Mouse (Mus musculus) adrenal gland, adult (tissue): ENCODE measurements around the gene Ptprd.
A peak's percentile ranks its signal among the peaks of the same experiment; 100 is the strongest.

ENCODE experiments used
- DNase-seq, 2 experiments: peaks; one replicate each; pipeline ENCODE4 v3.0.0; 2022 to 2023; ENCODE audit warnings: low spot score in 1 of 2; ENCODE audit not compliant: inconsistent age in 2 of 2

The Ptprd gene

GRCm38 (mm10) chr4:78211529-78212494 is at the start of gene Ptprd:
Gene Ptprd (minus strand): TSS chr4:78211961.
- DNase-seq = peak; percentile 12 to 52

DNA sequence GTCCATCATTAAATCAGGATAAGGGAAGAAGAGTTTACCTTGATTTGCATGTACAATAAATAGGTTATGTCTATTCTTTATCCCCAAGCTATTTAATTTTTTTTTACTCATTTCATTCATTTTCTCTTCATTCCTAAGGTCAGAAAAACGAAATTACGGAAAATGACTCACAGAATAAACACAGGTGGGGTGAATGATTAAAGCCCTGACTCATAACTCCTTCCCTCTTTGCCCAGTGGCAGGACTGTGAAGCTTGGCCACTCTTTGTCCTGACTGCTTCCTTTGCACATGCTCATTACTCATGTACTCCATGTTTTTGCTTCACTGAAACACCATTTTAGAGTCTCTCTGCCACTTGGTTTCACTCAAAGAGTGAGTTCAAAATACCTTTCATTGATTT is 24.1 kb upstream of the Ptprd start:
- DNase-seq = peak in 1 of 2 experiments; percentile 23

GRCm38 (mm10) chr4:78235316-78235715 is 23.6 kb upstream of the Ptprd start:
- no peak for DNase-seq

- DNase-seq = peak; percentile 18 to 55
Measured at GRCm38 (mm10) chr4:78234681-78235080, 22.9 kb upstream of the Ptprd start.

DNA sequence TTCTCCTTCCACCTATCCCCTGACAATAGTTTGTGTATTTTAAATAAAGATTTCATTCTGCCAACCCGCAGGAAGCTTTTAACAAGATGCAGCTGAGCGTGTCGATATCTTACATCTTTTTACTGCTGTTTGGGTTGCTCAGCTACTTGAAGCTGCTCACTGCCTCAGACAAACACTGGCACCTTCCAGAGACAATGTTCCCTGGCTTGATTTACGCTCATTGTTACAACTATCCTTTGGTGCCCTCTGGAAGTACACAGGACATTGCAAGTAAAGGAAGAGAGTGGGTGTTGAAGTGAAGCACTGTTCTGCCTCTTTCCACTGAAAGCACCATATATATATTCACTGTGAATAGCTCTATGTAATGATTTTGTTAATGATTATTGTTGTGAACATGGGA is 2.2 kb upstream of the Ptprd start:
- DNase-seq = peak in 1 of 2 experiments; percentile 15

GRCm38 (mm10) chr4:78212941-78213340 is 1.2 kb upstream of the Ptprd start:
- DNase-seq = peak in 1 of 2 experiments; percentile 12

GRCm38 (mm10) chr4:78210878-78211528 is 758 bp downstream of the Ptprd start:
- peak in 1 of 2 experiments; percentile 71 for DNase-seq

DNA sequence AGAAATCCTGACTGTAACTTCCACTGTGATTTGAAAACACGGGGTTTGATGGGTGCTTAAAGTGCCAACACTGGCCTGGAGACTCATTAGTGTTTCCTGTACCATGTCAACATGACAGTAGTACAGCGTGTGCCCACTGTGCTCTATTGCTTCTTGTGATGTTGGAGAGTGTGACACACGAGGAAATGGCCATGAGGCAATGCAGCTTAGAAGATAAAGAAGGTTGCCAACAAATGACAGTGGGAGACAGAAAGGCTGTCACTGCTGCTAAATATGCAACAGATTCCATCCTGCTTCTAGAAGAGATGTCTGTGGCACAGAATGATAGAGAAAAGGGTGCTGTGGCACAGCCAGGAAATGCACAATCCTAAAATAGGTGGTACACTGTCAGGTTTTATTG is 6.7 kb downstream of the Ptprd start:
- DNase-seq = peak in 1 of 2 experiments; percentile 27

- DNase-seq = no peak
Measured at GRCm38 (mm10) chr4:78168447-78168846, 43.3 kb downstream of the Ptprd start.

DNA sequence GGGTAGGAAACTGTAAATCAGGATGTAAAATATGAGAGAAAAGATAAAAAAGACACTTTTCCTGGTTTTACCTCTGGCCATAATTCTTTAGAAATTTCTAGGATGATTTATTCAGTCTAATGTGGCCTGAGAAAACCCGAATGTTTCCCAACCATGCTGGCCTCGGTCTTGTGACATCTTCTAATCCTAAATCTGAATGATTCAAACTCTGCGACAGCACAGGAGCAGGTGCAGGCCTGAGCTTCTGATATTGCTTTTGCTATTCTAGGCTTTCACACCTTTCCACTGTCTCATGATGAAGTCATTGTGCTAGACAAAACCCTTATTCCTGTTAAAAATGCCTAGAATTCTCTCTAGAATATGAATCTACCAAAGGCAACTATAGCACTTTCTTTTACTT is 51.3 kb downstream of the Ptprd start:
- peak in 1 of 2 experiments; percentile 74 for DNase-seq

GRCm38 (mm10) chr4:78150561-78150960 is 61.2 kb downstream of the Ptprd start:
- peak in 1 of 2 experiments; percentile 28 for DNase-seq

DNA sequence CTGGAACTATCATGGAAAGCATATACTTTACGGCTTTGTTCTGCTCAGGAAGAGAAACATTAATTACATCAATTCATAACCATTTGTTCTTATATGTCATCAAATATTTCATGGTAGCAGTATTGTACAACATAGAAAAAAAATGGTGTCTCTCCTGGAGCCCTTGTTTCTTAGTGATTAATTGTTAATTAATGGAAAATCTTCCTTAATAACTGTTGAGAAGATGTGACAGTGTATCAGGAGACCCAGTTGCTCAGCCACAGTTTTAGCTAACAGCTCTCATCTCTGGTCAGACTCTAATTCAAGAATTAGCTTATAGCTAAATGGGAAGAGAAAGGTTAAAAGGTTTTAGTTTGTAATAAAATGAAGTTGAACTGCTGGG is 69.0 kb downstream of the Ptprd start:
- DNase-seq = no peak

- DNase-seq = no peak
Measured at GRCm38 (mm10) chr4:78142088-78142766, 69.5 kb downstream of the Ptprd start.

DNA sequence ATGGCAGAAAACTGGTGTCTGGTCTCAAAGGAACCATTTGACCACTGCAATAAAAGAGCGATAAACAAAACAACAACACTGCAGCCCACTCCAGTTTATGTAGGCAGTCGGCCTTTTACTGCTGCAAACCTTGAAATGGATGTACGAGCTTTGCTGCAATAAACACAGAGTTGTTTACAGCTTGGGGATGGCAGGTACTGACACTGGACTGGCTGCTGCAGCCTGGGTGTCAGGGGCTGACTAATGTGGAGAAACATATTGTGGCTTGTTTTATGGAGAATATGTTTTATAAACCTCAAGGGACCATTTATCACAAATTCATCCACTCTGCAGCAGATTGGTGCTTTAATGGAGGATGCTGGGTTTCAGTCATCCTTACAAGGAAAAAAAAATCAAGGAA is 100.9 kb downstream of the Ptprd start:
- no peak for DNase-seq

DNA sequence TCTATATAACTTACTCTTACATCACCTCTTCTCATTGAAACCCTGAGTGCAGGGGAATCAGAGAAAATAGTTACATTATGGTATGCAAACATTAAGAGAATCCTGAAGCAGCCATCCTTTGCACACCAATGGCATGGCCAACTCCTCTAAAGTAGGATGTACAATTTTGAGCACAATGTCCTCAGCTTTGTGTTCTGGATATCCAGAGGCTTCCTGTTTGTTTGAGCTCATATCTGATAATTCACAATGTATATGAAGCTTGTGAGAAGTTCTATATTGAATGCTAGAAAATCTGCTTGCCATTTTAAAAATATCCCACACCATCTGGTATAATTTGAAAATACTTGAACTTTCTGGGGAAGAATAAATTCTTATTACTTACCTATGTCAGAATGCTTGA is 114.2 kb downstream of the Ptprd start:
- DNase-seq = no peak

GRCm38 (mm10) chr4:78082744-78083143 is 129.0 kb downstream of the Ptprd start:
- DNase-seq = no peak

DNA sequence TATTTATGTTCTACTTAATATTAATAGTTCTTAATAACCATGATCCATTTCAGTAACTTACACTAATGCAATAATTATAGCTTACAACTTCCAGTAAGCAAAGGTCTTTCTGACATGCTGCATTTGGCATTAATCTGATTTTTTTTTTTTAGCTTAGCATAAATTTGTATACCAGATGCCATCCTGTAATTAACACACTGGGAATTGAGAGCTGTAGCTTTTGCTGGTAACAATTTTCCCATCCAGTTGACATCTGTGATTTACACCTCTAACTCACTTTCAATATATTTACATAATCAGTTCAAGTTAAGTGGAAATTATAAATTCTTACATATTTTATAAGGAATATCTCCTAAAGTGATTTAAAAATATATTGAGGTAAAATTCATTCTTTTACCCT is 134.3 kb downstream of the Ptprd start:
- DNase-seq = no peak

- DNase-seq = no peak
Measured at GRCm38 (mm10) chr4:78077087-78077486, 134.7 kb downstream of the Ptprd start.

GRCm38 (mm10) chr4:78038401-78038800 is 173.4 kb downstream of the Ptprd start:
- DNase-seq = no peak

GRCm38 (mm10) chr4:78002065-78002464 is 209.7 kb downstream of the Ptprd start:
- no peak for DNase-seq

DNA sequence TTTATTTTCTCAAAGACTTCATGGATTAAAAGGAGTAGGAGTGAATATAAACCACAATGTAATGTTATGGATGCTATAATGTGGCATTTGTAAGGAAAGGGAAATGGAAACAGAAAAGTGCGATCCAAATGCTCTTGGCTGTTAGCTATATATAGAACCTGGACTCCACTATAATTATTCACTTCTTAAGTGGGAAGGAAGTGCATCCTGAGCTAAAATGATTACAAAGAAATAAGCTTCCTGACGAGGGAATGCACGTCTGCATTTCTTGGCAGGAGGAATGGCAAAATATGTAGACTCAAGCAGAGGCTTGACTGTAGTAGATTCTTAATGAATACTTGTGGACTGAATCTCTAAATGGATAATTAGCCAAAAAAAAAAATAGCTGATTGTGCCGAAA is 219.1 kb downstream of the Ptprd start:
- DNase-seq = no peak

- DNase-seq = no peak
Measured at GRCm38 (mm10) chr4:77982094-77982493, 229.7 kb downstream of the Ptprd start.
